Mouse (Mus musculus): ENCODE measurements around the gene Gns.

DNA sequence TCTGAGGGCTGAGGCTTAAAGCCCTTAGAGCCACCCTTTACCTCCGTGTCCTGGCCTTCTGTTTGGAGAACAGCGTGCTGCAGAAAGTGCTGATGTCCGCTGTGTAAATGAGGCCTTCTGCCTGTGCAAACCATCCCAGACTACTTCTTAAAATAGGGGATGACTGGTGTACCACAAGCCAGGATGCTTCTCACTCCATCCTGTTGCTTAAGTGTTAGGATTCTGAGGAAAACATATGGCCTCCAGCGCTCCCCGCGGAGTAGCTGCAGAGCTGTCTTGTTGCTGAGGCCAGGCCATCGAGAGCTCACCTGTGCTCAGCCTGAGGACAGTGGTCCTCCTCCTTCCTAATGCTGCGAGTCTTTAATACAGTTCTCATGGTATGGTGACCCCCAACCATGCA, 27.0 kb downstream of the Gns start:
- TF ChIP-seq POLR2A (IDR thresholded peaks at IDR 0.05; ENCODE audit: extremely low read depth, insufficient read depth, low read length) (no peak), CTCF (IDR thresholded peaks at IDR 0.05; ENCODE audit: low read depth, low read length) (no peak)

Measured in liver, adult 2 months (tissue).